Mouse (Mus musculus) T-cell, adult 2 months (primary cell): Measurements from ENCODE around the gene Brca1.
A peak's percentile ranks its signal among the peaks of the same experiment; 100 is the strongest.
"Not testable (repeated sequence)": the region's sequence is repeated elsewhere in the genome, so short reads cannot be mapped to it uniquely, and the experiment has no call there.

ENCODE experiments used
- DNase-seq: peaks from one replicate; pipeline ENCODE4 v3.0.0; 2022; ENCODE audit warnings: low spot score

Brca1 gene

GRCm38 (mm10) chr11:101551751-101552475, at the start of gene Brca1, which contains the start of gene Nbr1:
TSS of gene Brca1 (minus strand) at chr11:101551955.
TSS of gene Nbr1 (plus strand) at chr11:101552149.
- peak; percentile 88 for DNase-seq

GRCm38 (mm10) chr11:101599156-101599555, 47.4 kb upstream of the Brca1 start, which contains the start of gene Gm11634:
TSS of gene Gm11634 (minus strand) at chr11:101599256.
- no peak for DNase-seq

GRCm38 (mm10) chr11:101589989-101590624, 38.4 kb upstream of the Brca1 start:
- DNase-seq, result no peak

- peak; percentile 67 for DNase-seq
Measured at GRCm38 (mm10) chr11:101589444-101589843, 37.7 kb upstream of the Brca1 start.

GRCm38 (mm10) chr11:101588868-101589267, 37.1 kb upstream of the Brca1 start:
- DNase-seq, result no peak

GRCm38 (mm10) chr11:101587676-101588075, 35.9 kb upstream of the Brca1 start:
- DNase-seq, result no peak

- DNase-seq, result no peak
Measured at GRCm38 (mm10) chr11:101585805-101586204, 34.0 kb upstream of the Brca1 start.

GRCm38 (mm10) chr11:101585031-101585430, 33.3 kb upstream of the Brca1 start:
- not testable (repeated sequence) for DNase-seq

GRCm38 (mm10) chr11:101583205-101583604, 31.4 kb upstream of the Brca1 start:
- no peak for DNase-seq

GRCm38 (mm10) chr11:101582054-101583035, 30.6 kb upstream of the Brca1 start, which contains the start of gene Tmem106a:
TSS of gene Tmem106a (plus strand) at chr11:101582242.
- DNase-seq, result peak; percentile 52

- DNase-seq, result no peak
Measured at GRCm38 (mm10) chr11:101581081-101581764, 29.5 kb upstream of the Brca1 start.

GRCm38 (mm10) chr11:101576116-101576515, 24.4 kb upstream of the Brca1 start:
- no peak for DNase-seq

GRCm38 (mm10) chr11:101568421-101568820, 16.7 kb upstream of the Brca1 start:
- no peak for DNase-seq

- DNase-seq, result peak; percentile 76
Measured at GRCm38 (mm10) chr11:101562391-101562790, 10.6 kb upstream of the Brca1 start.

GRCm38 (mm10) chr11:101556954-101557353, 5.2 kb upstream of the Brca1 start:
- no peak for DNase-seq

- no peak for DNase-seq
Measured at GRCm38 (mm10) chr11:101556541-101556940, 4.8 kb upstream of the Brca1 start.

- DNase-seq, result no peak
Measured at GRCm38 (mm10) chr11:101553354-101553930, 1.7 kb upstream of the Brca1 start.

GRCm38 (mm10) chr11:101552476-101553300, 933 bp upstream of the Brca1 start:
- DNase-seq, result peak; percentile 99

GRCm38 (mm10) chr11:101548526-101548925, 3.2 kb downstream of the Brca1 start:
- no peak for DNase-seq

GRCm38 (mm10) chr11:101544132-101544531, 7.6 kb downstream of the Brca1 start:
- DNase-seq, result no peak
